Mouse (Mus musculus) lung, adult 18-20 months (tissue): ENCODE measurements around the gene Pdk2.

ENCODE experiments used
- DNase-seq, 2 experiments: peaks; one replicate each; pipeline ENCODE4 v3.0.0; 2022; ENCODE audit warnings: mixed read lengths in 2 of 2

Gene Pdk2

DNA sequence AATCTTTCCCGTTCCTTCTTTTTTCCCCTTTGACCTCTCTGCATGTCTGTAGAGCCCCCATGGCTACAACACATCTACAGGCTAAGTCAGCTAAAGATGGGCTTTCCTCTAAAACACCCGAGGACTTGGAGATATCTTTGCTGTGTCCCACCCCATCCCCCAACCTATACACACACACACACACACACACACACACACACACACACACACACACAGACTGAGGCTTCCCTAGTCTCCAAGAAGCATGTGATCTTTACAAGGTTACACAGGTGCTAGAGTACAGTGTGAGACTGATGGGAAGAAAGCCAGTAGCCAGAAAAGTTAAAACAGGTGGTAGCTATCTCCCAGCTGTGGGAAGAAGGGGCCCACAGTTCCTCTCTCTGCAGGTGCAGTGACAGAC lies 54.7 kb downstream of the Pdk2 start:
- DNase-seq, result no peak

DNA sequence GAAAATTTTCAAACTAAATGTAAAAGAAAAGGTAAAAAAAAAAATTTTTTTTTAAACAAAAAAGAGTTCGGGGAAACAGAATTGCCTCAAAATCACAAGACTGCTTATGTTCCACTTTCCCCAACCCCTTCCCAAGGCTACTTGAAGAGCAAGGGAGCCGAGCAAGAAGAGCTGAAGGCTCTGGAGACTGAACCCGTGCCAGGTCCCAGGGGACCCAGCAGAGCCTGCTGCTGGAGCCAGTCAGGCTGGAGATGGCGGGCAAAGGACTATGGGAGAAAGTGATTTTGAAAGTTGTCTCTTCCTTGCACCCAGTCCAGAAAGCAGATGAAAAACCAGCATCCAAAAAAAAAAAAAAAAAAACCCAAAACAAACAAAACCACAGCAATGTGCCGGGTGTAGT lies 55.3 kb downstream of the Pdk2 start:
- no peak for DNase-seq

DNA sequence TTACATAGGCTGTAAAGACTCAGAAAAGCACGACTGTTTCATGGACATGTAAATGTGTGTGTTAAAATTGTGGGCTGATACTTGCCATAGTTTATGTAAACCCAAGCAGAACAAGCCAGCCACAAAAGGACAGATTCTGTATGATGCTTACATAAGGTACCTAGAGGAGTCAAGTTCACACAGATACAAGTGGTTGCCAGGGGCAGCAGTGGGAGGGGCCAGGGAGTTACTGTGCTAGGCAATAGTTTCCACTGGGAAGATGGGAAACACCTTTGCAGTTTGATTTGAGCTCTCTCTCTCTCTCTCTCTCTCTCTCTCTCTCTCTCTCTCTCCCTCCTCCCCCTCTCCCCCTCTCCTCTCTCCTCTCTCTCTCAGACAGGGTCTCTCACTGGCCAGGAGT lies 56.0 kb downstream of the Pdk2 start:
- DNase-seq, result peak; percentile 75 to 81

DNA sequence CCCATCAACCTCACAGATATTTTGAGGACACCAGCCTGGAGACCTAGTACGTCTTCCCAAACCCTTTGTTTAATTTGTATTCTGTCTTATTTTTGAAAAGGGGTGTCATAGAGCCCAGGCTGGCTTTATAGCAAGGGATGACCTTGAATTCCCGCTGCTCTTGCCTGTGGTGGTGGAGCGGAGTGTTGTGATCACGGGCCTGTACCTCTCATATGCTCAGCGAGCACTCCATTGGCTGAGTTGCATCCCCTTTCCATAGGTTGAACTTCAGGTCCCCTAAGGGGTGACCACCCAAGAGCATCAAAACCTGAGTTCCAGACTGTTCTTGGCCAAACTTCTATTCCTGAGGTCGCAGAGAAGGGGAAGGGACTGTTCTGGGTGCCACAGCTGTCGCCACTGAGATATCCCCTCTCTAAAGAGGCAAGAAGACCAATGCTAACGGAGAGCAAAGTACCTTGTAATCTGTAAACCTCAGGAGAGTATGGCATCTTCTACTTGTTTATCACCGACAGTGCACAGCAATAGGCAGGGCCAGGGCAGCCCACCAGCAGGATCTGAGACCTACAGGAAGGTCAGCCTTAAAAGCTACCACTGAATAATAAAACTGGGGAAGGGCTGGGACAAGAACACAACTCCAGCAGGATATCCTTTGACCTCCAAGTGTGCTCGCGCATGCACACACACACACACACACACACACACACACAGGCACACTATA lies 61.5 kb downstream of the Pdk2 start:
- no peak for DNase-seq

DNA sequence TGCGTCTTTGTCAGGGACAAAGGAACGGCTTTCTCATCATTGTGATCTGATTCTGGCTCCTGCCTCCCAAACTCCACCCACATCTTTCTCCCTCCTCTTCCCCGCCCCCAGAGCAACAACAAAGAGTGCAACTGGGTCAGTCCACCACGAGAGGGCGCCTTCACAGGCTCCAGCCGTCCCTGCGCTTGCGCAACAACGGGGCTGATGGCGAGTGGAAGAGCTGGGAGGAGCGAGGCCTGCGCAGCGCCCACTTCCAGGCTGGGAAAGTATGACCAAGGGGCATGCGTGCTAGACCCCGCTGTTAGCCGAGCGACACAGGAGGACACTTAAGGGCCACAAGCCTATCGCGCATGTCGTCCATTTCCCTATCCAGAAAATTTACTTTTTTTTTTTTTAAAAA lies 62.2 kb downstream of the Pdk2 start:
- DNase-seq, result peak; percentile 96 to 98

DNA sequence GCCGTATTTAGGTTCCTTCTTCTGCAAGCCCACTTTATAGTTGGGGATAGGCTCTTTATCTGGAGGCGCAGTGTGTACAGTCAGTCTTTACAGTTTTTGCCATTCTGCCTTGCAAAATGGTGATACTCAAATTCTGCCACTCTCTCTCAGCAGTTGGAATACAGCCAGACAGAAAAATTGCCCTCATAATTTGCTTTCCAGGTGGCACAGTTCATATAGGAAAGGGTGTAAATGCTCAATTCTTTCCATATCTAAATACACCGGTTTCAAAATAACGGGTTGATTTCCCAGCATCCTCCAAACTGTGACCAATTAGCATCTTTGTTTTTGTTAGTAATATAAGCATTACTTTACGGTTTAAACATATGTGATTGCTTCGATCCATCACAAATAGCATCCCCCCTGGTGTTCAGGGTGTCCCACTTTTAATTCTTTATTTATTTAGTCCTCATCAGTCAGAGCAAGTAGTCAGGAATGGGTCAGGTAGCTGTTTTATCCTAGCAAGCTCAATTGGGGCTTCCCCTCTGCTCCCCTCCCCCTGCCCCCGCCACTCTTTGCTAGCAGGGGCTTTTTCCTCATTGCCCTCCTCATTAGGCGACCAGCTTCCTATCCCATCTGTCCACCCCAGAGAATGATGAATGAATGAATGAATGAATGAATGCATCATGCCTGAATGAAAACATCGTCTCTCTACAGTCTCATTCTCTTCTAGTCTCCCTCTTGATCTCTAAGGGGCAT lies 62.8 kb downstream of the Pdk2 start:
- DNase-seq, result no peak
